12 mouse cellular contexts compared by ENCODE assay signal in the genomic region with DNA sequence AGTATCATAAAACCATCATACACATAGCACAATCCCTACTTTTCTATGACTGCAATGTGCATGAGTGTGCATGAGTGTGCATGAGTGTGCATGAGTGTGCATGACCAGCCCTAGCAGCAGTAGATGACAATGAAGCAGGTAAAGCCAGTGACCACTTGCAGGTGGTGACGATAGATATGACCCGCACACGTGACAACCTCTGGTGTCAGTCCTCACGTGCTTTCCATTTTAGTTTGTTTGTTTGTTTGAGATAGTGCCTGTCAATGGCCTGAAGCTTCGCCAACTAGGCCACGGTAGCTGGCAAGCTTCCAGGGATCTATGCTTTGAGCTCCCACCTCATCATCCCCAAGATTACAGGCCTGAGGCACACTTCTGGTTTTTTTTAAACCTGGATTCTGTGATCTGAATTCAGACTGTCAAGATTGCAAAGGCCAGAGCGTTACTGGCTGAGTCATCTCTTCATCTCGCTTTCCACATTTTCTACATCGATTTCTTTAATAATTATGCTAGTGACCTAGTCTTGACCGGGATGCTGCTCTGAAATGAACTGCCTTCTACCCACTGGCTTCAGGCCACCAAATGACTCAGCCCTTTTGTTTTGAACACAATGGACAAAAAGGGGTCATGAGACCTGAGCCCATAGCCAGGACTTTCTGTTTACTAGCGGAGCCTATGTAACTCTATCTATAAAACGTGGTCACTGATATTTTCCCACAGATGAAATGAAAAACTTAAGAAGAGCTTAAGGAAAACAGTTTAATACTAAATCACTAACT.
DNase-seq lines count a peak whose midpoint lies in the region; ATAC-seq lines count a peak whose summit lies in the region.
"Had no signal": no experiment of that assay in that cellular context is flagged by ENCODE, and none has a peak within 500 bp of the region (broad histone marks: within the 10 kb centered on the region; RNA-seq: fewer than 3 reads in every experiment).

No protein-coding gene starts in this region.

- H3K4me3 ChIP-seq in megakaryocyte, embryonic 14.5 days (replicated peaks) = peak overlapping the region; percentile 42
- H3K4me3 ChIP-seq in neural tube, embryonic 15.5 days (replicated peaks) = no peak overlapping the region
- H3K4me3 ChIP-seq: embryonic facial prominence, embryonic 13.5 days; hindbrain, embryonic 15.5 days; stomach, embryonic 15.5 days had no signal

- no peaks in the 10 kb centered on the region; the same call in 1 of the 2 replicates for H3K9me3 ChIP-seq in megakaryocyte, embryonic 14.5 days
- H3K9me3 ChIP-seq in neural tube, embryonic 15.5 days (replicated peaks) = no peaks in the 10 kb centered on the region
- H3K9me3 ChIP-seq: embryonic facial prominence, embryonic 13.5 days; hindbrain, embryonic 15.5 days; stomach, embryonic 15.5 days had no signal

- H3K9ac ChIP-seq in neural tube, embryonic 15.5 days (replicated peaks) = no peak overlapping the region
- H3K9ac ChIP-seq: embryonic facial prominence, embryonic 13.5 days; hindbrain, embryonic 15.5 days; stomach, embryonic 15.5 days had no signal

- H3K27me3 ChIP-seq in megakaryocyte, embryonic 14.5 days (replicated peaks) = no peaks in the 10 kb centered on the region
- no peaks in the 10 kb centered on the region for H3K27me3 ChIP-seq in neural tube, embryonic 15.5 days (replicated peaks)
- H3K27me3 ChIP-seq: embryonic facial prominence, embryonic 13.5 days; hindbrain, embryonic 15.5 days; stomach, embryonic 15.5 days had no signal

- no peak overlapping the region for H3K4me2 ChIP-seq in neural tube, embryonic 15.5 days
- H3K4me2 ChIP-seq: embryonic facial prominence, embryonic 13.5 days; hindbrain, embryonic 15.5 days; stomach, embryonic 15.5 days had no signal

- WGBS in neural tube, embryonic 15.5 days = 76% methylated on average over 12 of the region's 12 CpGs

- no peak for ATAC-seq in megakaryocyte, adult 5-6 weeks (ENCODE audit: poor library complexity, severe bottlenecking)
- no peak for ATAC-seq in neural tube, embryonic 15.5 days (ENCODE audit: low FRiP score)

- H3K36me3 ChIP-seq in megakaryocyte, embryonic 14.5 days (replicated peaks; ENCODE audit: low read length) = no peaks in the 10 kb centered on the region
- no peaks in the 10 kb centered on the region for H3K36me3 ChIP-seq in neural tube, embryonic 15.5 days
- H3K36me3 ChIP-seq: embryonic facial prominence, embryonic 13.5 days; hindbrain, embryonic 15.5 days; stomach, embryonic 15.5 days had no signal

- no peak overlapping the region for H3K27ac ChIP-seq in neural tube, embryonic 15.5 days (replicated peaks)
- H3K27ac ChIP-seq: embryonic facial prominence, embryonic 13.5 days; hindbrain, embryonic 15.5 days; stomach, embryonic 15.5 days had no signal

- peak; percentile 6 for DNase-seq in gastrocnemius, postnatal 10 days
- no peak for DNase-seq in gastrocnemius, postnatal 25 days
- peak; percentile 66 to 67 for DNase-seq in cerebellum, postnatal 10 days
- DNase-seq in retina, embryonic 14.5 days (ENCODE audit: low spot score) = peak; percentile 38
- DNase-seq in ovary, adult 18-20 months (ENCODE audit: low spot score) = no peak
- DNase-seq: lung, postnatal 4 days had no signal

- H3K4me1 ChIP-seq in megakaryocyte, embryonic 14.5 days = no peaks in the 10 kb centered on the region
- H3K4me1 ChIP-seq in neural tube, embryonic 15.5 days = peaks cover 5% of the 10 kb centered on the region; the same call in 1 of the 2 replicates
- H3K4me1 ChIP-seq: stomach, embryonic 15.5 days had no signal

Comparison
In these comparisons a context has a peak if more than half of its experiments do, and no peak if none do; other contexts are left out.
1. DNase-seq: peak in gastrocnemius, postnatal 10 days (single experiment), cerebellum, postnatal 10 days (2 of 2) and retina, embryonic 14.5 days (single experiment); none in gastrocnemius, postnatal 25 days (single experiment) and ovary, adult 18-20 months (single experiment).